Mouse (Mus musculus) adipocyte (in vitro differentiated cells): Measurements from ENCODE around the gene Etl4.

Experiments used
- DNase-seq: peaks from one replicate; pipeline ENCODE4 v3.0.0-alpha.2; 2016; ENCODE audit warnings: low spot score

Gene Etl4

DNA sequence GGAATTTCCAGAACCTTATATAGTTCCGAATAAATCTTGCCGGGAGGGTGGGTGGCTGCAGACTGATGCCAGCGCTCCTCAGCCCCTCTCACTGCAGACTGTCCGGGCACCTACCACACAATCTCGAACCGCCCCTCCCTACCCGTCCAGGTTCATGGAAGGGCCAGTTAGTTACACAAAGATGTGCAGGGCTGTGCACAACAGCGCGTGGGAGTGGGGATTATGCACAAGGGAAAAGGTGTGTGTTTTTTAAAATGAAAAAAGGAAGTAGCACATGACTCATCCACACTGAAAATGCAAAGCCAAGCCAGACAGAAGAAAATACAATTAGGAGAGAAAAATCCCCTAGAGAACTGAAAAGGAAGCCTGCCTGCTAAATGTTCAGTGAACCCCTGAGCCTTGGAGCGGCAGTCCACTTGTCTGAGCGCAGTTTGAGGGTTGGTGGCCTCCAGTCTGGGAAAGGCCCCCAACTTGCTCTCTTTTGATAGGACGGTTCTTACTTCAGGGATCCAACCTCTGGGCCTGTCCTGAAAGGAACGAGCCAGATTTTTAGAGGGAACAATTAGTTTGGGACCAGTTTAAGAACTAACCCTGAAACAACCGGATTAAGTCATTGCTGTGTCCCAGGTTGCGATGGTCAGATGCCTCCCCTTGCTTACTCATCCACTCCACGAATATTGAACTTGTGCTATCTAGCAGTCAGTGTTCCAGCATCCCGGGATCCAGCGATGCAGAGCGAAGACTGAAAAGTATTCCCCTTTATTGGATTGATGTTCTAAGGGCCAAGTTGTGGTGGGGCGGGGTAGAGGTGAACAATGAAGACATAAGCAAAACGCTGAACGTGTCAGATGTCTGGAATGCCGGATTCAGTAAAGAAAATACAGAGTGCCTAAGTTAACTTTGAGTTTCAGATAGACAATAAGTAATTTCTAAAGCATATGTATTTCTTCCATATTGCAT lies 611.3 kb downstream of the Etl4 start:
- no peak for DNase-seq

GRCm38 (mm10) chr2:20521686-20522285 lies 612.2 kb downstream of the Etl4 start:
- no peak for DNase-seq

DNA sequence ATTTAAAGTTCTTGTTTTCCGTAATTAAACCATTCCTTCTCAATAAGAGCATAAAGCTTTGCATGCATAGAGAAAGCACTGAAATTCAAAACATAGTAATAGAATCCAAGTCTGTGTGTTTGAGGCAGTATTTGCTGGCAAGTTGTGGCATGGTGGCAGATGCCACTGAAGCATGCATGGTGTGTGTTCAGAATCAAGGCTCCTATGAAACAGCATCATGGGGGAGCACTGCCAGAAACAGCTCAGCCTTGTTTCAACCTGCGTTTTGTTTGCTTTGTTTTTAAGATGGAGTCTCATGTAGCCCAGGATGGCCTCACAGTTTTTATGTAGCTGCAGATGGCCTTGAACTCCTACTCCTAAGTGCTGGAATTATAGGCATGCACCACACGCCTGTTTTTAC lies 614.1 kb downstream of the Etl4 start:
- no peak for DNase-seq

GRCm38 (mm10) chr2:20525879-20526593 lies 616.5 kb downstream of the Etl4 start:
- no peak for DNase-seq

DNA sequence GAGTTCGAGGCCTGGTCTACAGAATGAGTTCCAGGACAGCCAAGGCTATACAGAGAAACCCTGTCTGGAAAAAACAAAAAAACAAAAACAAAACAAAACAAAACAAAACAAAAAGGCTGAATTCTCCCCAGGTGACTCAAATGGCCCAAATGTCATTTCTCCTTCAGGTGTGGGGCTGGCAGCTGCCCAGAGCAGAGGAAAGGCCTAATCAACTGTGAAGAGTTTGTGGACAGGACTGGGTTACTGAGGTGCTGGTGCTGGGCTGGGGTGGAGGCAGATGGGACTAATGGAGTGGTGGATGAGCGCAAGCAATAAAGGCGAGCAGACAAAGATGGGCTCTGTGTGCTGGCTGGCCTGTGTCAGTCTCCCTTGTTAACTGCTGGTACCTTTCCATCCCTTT lies 617.3 kb downstream of the Etl4 start:
- no peak for DNase-seq

DNA sequence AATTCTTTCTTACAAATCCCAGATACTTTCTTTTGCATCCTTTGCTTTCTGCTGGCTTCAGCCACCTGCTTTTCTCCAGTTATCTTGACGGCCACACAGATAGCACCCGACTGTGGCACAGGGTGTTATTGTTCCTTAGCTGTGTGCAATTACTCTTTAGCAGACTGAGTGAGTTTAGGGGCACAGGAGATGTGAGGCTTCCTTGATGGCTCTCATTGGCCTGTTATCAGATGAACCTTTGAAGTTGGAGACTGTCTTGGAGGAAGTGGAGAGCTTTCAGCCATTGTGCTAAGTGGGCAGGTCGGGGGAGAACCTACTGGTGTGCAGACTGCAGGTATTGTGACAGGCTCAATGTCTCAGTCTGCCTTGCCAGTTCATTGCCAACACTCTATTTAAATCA lies 623.0 kb downstream of the Etl4 start:
- no peak for DNase-seq

DNA sequence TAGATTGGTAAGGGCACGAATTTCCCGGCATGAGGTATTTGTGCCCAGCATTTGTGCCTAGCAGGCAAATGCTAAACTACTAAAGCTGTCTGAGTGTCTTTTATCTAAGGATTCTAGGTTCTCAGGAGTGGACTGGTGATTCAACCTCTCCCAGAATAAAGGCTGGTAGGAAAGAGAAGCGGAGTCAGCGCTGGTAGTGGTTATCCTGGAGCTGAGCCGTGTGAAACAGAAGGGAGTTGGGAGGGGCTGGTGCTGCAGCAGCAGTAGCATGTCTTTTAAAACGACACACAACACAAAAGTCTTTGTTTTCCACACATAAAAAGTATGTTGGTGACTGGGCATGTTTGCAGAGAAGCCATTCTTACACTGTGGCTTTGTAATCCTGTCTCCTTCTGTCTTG lies 628.2 kb downstream of the Etl4 start:
- no peak for DNase-seq

DNA sequence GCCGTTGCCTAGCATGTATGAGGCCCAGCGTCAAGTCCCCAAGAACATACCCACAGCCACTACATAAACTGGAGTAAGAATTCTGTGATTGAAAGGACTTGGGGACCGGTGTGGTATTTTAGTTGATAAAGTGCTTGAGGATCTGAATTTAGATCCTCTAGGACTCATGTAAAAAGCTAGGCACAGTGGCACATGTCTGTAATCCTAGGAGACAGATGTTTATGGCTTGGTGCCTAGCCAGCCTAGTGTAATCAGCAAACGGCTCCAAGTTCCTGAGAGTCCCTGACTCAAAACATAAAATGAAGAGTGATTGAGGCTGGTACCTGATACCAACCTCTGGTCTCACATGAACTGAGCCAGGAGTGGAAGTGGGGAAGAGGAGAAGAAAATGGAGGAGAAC lies 629.3 kb downstream of the Etl4 start:
- no peak for DNase-seq

DNA sequence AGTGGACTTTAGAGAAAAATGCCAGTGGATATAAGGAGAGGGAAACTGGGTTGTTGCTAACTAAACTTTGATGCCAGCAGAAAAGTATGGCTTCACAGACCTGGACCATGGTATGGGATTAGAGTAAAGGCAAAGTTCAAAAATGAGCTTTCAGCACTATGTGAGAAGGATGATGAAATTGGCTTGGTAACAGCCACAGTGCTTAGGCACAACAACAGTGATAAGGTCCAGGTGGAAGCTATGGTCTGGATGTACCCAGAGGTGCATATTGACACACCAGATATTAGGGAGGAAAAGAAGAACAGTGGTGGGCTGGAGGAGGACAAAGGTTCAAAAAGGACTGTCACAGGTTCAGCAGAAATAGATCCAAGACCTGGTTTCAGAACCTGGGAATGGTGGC lies 631.7 kb downstream of the Etl4 start:
- DNase-seq: no peak

- DNase-seq: no peak
These were observed 632.7 kb downstream of the Etl4 start for GRCm38 (mm10) chr2:20542286-20542685.

GRCm38 (mm10) chr2:20545624-20546023 lies 636.0 kb downstream of the Etl4 start:
- no peak for DNase-seq

DNA sequence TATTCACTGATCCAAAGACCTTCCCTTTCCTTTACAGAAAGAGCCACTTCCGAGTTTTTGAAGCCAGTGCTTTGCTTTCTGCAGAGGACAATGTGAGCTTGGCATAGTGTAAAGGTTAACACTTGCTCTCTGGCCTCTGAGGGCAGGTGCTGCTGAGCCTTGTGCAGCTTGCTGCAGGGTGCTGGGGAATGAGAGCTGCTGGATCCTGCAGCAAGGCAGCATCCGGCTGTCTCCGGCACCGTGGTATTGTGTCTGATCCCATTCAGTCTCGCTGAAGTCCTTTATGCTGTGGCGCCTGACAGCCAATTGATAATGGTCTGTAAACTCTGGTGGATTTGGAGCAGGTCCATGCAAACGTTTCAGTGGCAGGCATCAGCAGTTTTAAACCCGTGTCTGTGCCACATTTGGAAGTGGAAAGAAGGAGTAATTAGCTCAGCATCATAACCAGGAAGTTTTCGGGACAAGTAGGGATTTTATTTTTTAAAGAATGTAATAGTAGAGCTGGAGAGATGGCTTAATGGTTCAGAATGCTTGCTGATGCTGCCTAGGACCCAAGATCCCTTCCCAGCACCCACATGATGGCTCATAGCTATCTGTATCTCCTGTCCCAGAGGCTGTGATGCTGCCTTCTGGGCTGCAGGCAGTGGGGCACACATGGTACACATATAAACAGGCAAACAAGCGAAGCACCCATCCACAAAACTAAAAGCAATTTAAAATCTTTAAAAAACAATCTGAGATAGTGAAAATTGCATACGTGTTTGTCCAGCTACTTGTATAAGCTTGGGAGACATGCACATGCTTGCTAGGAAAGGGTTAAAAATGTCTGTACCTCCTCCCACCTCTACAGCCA lies 637.1 kb downstream of the Etl4 start:
- DNase-seq: no peak

DNA sequence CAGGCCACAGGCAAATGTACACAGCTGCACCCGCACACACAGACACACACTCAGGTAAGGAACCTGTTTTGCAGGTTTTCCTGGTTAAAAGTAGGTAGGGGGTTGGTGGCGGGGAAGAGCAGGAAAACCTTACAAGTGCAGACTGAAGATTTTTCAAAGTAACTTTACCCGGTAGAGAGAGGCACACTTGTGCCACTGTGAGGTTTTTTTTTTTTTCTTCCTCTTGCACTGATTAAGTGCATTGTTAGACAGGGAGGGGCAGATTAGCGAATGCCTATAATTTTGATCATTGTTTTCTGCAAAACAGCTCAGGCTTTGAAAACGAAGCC lies 637.7 kb downstream of the Etl4 start:
- no peak for DNase-seq

- no peak for DNase-seq
These were observed 638.4 kb downstream of the Etl4 start for GRCm38 (mm10) chr2:20547686-20548624.

DNA sequence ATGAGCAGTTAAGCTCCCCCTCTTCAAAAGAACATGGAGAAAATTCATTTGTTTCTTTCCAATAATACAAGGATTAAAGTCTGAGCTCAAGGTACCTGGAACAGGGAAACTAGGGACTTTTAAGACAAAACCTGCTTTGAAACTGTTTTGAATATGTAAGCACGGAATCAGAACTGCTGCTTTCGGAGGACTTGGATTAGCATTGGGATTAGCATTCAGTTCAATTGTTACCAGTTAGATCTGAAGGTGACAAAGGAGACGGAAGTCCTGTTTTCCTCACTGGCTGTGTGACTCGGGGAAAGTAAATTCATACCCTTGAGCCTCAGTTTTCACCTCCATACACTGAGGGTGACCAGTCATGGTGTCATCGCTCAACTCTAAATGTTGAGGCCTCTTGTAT lies 639.5 kb downstream of the Etl4 start:
- DNase-seq: no peak

DNA sequence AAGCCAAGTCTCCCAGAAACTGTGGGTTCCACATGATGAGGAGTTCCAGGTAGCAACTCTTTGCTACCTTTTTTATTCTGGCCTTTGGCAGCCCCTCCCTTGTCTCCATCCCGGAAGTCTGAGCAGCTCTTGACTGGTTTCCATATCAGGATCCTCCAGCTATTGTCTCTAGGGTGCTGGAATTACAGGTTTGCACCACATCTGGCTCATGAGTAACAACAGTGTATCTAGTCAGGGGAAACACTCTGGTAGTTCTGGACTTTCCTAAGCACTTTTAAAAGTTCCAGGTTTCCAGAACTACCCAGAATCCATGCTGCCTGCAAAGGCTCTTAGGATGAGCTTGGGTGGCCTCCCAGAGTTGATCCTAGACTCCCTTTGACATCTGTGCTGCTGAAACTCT lies 640.4 kb downstream of the Etl4 start:
- DNase-seq: no peak

GRCm38 (mm10) chr2:20555706-20556105 lies 646.1 kb downstream of the Etl4 start:
- no peak for DNase-seq

GRCm38 (mm10) chr2:20559083-20559482 lies 649.5 kb downstream of the Etl4 start:
- no peak for DNase-seq

DNA sequence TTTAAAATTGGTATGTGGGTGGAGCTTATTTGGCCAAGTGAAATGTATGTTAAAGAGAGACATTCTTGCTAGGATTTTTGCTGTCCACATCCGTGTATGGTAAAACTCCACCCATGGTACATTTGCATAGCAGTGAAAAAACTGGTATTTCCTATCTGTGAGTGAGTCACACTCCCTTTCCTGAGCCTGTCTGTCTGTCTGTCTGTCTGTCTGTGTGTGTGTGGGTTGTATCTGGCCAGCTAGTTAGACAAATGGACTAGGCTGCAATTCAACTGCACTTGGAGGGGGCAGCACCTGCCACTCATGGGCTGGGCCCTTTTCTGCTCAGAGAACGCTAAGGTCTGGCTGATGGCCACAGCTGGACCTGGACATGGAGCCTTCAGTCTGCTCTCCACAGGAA lies 650.1 kb downstream of the Etl4 start:
- no peak for DNase-seq

GRCm38 (mm10) chr2:20560581-20560980 lies 651.0 kb downstream of the Etl4 start:
- DNase-seq: no peak

- no peak for DNase-seq
These were observed 653.5 kb downstream of the Etl4 start for GRCm38 (mm10) chr2:20563036-20563435.
